ENCODE assay signal across 8 mouse cellular contexts in genomic region chr6:34598121-34599065, GRCm38 (mm10). TPM values are rescaled to one million over a fixed set of nuclear protein-coding genes. Genes with fewer than 3 reads are reported as not detected.
DNase-seq lines count a peak whose midpoint lies in the region; ATAC-seq lines count a peak whose summit lies in the region.

TSS of gene Cald1 (plus strand) at chr6:34598500.

- H3K4me1 ChIP-seq in forebrain, embryonic 16.5 days (replicated peaks; ENCODE audit: control insufficient read depth, insufficient read depth, low read length), result peaks cover 11% of the 10 kb centered on the region
- no peaks in the 10 kb centered on the region for H3K4me1 ChIP-seq in hindbrain, embryonic 11.5 days (replicated peaks; ENCODE audit: control insufficient read depth, insufficient read depth, low read length)

- peak; percentile 62 for ATAC-seq in forebrain, embryonic 16.5 days
- peak; percentile 71; the same call in 1 of the 2 replicates for ATAC-seq in hindbrain, embryonic 11.5 days (ENCODE audit: low FRiP score)

- H3K36me3 ChIP-seq in forebrain, embryonic 16.5 days (ENCODE audit: control insufficient read depth, insufficient read depth), result no peaks in the 10 kb centered on the region
- H3K36me3 ChIP-seq in hindbrain, embryonic 11.5 days (ENCODE audit: control insufficient read depth, insufficient read depth, low read length), result no peaks in the 10 kb centered on the region

- no peaks in the 10 kb centered on the region for H3K27me3 ChIP-seq in forebrain, embryonic 16.5 days (replicated peaks; ENCODE audit: control insufficient read depth, insufficient read depth, low read length)
- H3K27me3 ChIP-seq in hindbrain, embryonic 11.5 days (ENCODE audit: control insufficient read depth, insufficient read depth, low read length), result no peaks in the 10 kb centered on the region; the same call in 1 of the 2 replicates

- peak within 1 kb of the TSS; percentile 25 for H3K4me3 ChIP-seq in forebrain, embryonic 16.5 days (replicated peaks; ENCODE audit: low read length)
- H3K4me3 ChIP-seq in hindbrain, embryonic 11.5 days (ENCODE audit: low read depth, low read length), result peak within 1 kb of the TSS; percentile 8; the same call in 1 of the 2 replicates

- no peaks in the 10 kb centered on the region for H3K9me3 ChIP-seq in forebrain, embryonic 16.5 days (ENCODE audit: control insufficient read depth, low read length)
- no peaks in the 10 kb centered on the region for H3K9me3 ChIP-seq in hindbrain, embryonic 11.5 days (ENCODE audit: control insufficient read depth, low read length)

- H3K27ac ChIP-seq in forebrain, embryonic 16.5 days (ENCODE audit: low read length), result no peak within 1 kb of the TSS
- H3K27ac ChIP-seq in hindbrain, embryonic 11.5 days (ENCODE audit: low read depth, low read length), result no peak within 1 kb of the TSS

- DNase-seq in thymus, postnatal 0 days (ENCODE audit: low spot score), result no peak
- DNase-seq in thymus, postnatal 10 days (ENCODE audit: low spot score in 2 of 2), result no peak
- peak; percentile 53 for DNase-seq in hindbrain, embryonic 11.5 days (ENCODE audit: low spot score)
- no peak for DNase-seq in left cerebral cortex, adult 8-10 months (ENCODE audit: low spot score in 2 of 2)
- peak; percentile 69 to 80 for DNase-seq in lung, postnatal 4 days
- peak; percentile 15 for DNase-seq in testis, postnatal 14 days (ENCODE audit: low spot score)
- no peak for DNase-seq in right cerebral cortex, postnatal 36 days (ENCODE audit: low spot score in 2 of 2)

- WGBS in forebrain, embryonic 16.5 days, result 5% methylated on average over 16 of the region's 16 CpGs
- 7% methylated on average over 16 of the region's 16 CpGs for WGBS in hindbrain, embryonic 11.5 days

- H3K4me2 ChIP-seq in forebrain, embryonic 16.5 days (ENCODE audit: low read length), result peak within 1 kb of the TSS; percentile 32
- H3K4me2 ChIP-seq in hindbrain, embryonic 11.5 days (replicated peaks; ENCODE audit: low read depth, low read length), result peak within 1 kb of the TSS; percentile 25

- 0 out of 2 replicates have a peak within 1 kb of the TSS, but pooled peaks have one; percentile 29 for H3K9ac ChIP-seq in forebrain, embryonic 16.5 days (replicated peaks; ENCODE audit: low read depth, low read length)
- peak within 1 kb of the TSS; percentile 45; the same call in 1 of the 2 replicates for H3K9ac ChIP-seq in hindbrain, embryonic 11.5 days (ENCODE audit: low read depth, low read length)

RNA-seq across cellular contexts. Expression of gene Cald1, which starts in this region (rescaled TPM):
- 28.7 and 34.0 TPM in 2 replicates for polyA plus RNA-seq in thymus, postnatal 0 days (2015; fragmentation: Nextera tagmentation; extraction: Ambion mirVana)
- polyA plus RNA-seq in forebrain, embryonic 16.5 days (2015; fragmentation: Nextera tagmentation; extraction: Ambion mirVana), result 56.8 and 58.5 TPM in 2 replicates
- 140 and 171 TPM in 2 replicates for polyA plus RNA-seq in hindbrain, embryonic 11.5 days (2014; fragmentation: Nextera tagmentation; extraction: Ambion mirVana)
- total RNA-seq in left cerebral cortex, adult 8-10 months (2022), result 10 to 100 TPM; 18.9 to 22.6 (median 20.5) TPM

Comparison
In these comparisons a context has a peak if more than half of its experiments do, and no peak if none do; other contexts are left out.
1. DNase-seq: peak in hindbrain, embryonic 11.5 days (single experiment), lung, postnatal 4 days (2 of 2) and testis, postnatal 14 days (single experiment); none in thymus, postnatal 0 days (single experiment), thymus, postnatal 10 days (0 of 2), left cerebral cortex, adult 8-10 months (0 of 2) and right cerebral cortex, postnatal 36 days (0 of 2).